29 mouse cellular contexts compared by ENCODE assay signal in the genomic region with DNA sequence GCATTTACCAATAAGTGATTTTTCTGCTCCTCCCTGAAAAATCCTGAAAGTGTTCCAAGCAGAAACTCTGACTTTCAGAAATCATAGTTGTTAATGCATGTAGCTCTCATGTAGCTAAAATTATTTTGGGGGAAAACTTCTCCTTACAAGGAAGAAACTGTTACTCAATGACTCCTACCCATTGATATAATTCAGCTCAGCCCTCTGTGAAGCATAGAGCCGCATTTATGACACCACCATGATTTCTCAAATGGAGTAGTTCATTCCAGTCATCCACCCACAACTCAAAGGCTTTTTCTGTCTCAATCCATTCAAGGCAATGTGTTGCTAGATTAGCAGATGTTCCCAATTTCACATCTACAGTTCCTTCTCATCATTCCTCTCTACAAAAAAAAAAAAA.
"Had no signal": no experiment of that assay in that cellular context is flagged by ENCODE, and none has a peak within 500 bp of the region (broad histone marks: within the 10 kb centered on the region; RNA-seq: fewer than 3 reads in every experiment).

No protein-coding gene starts in this region.

- H3K4me3 ChIP-seq: gastrocnemius, adult 2 months; heart, adult 2 months; heart, embryonic 13.5 days; heart, embryonic 15.5 days; hindbrain, embryonic 13.5 days; hindbrain, embryonic 15.5 days; kidney, embryonic 15.5 days; left cerebral cortex, adult 2 months; limb, embryonic 13.5 days; limb, embryonic 15.5 days; liver, embryonic 12.5 days had no signal

- H3K4me1 ChIP-seq: heart, embryonic 13.5 days; heart, embryonic 15.5 days; hindbrain, embryonic 13.5 days; hindbrain, embryonic 15.5 days; kidney, embryonic 15.5 days; limb, embryonic 13.5 days; limb, embryonic 15.5 days; liver, embryonic 12.5 days had no signal

- H3K27me3 ChIP-seq: heart, embryonic 13.5 days; heart, embryonic 15.5 days; hindbrain, embryonic 13.5 days; hindbrain, embryonic 15.5 days; kidney, embryonic 15.5 days; limb, embryonic 13.5 days; limb, embryonic 15.5 days; liver, embryonic 12.5 days had no signal

- ATAC-seq: forebrain, embryonic 16.5 days; hindbrain, postnatal 0 days; intestine, embryonic 16.5 days; liver, embryonic 12.5 days had no signal

- H3K27ac ChIP-seq: gastrocnemius, adult 2 months; heart, adult 2 months; heart, embryonic 13.5 days; heart, embryonic 15.5 days; hindbrain, embryonic 13.5 days; hindbrain, embryonic 15.5 days; hindbrain, postnatal 0 days; kidney, embryonic 15.5 days; kidney, postnatal 0 days; left cerebral cortex, adult 2 months; limb, embryonic 13.5 days; limb, embryonic 15.5 days; liver, embryonic 12.5 days; liver, embryonic 14.5 days had no signal

- H3K9ac ChIP-seq: heart, embryonic 13.5 days; heart, embryonic 15.5 days; hindbrain, embryonic 13.5 days; hindbrain, embryonic 15.5 days; kidney, embryonic 15.5 days; limb, embryonic 13.5 days; limb, embryonic 15.5 days; liver, embryonic 12.5 days; liver, embryonic 14.5 days had no signal

- DNase-seq: gastrocnemius, adult 2 months; gastrocnemius, postnatal 10 days; gastrocnemius, postnatal 25 days; heart, adult 11 months; heart, adult 2 months; heart, postnatal 14 days; heart, postnatal 36 days; kidney, adult 11 months; kidney, adult 2 months; kidney, adult 9 months; kidney, postnatal 14 days; kidney, postnatal 36 days; layer of hippocampus, adult 9-11 months; layer of hippocampus, postnatal 36 days had no signal

- H3K4me2 ChIP-seq: heart, embryonic 11.5 days; heart, embryonic 13.5 days; heart, embryonic 15.5 days; hindbrain, embryonic 13.5 days; hindbrain, embryonic 15.5 days; kidney, embryonic 15.5 days; limb, embryonic 13.5 days; limb, embryonic 15.5 days; liver, embryonic 12.5 days had no signal

- H3K9me3 ChIP-seq: heart, embryonic 13.5 days; heart, embryonic 15.5 days; hindbrain, embryonic 13.5 days; hindbrain, embryonic 15.5 days; kidney, embryonic 15.5 days; limb, embryonic 13.5 days; limb, embryonic 15.5 days; liver, embryonic 12.5 days had no signal

- H3K36me3 ChIP-seq: heart, embryonic 13.5 days; heart, embryonic 15.5 days; hindbrain, embryonic 13.5 days; hindbrain, embryonic 15.5 days; kidney, embryonic 15.5 days; limb, embryonic 13.5 days; limb, embryonic 15.5 days; liver, embryonic 12.5 days had no signal
